Mouse (Mus musculus): ENCODE measurements around the gene Itga9. TPM values are rescaled to one million over a fixed set of nuclear protein-coding genes. Genes with fewer than 3 reads are reported as not detected.

The Itga9 gene
- polyA plus RNA-seq, 1 experiment: 6.2 TPM

- H3K27me3 ChIP-seq (ENCODE audit: control insufficient read depth, insufficient read depth, low read length): no peaks in the 10 kb centered on the region
- H3K4me3 ChIP-seq (ENCODE audit: control insufficient read depth, low read depth, low read length): peak overlapping the region; percentile 72
- no peak overlapping the region for H3K27ac ChIP-seq (ENCODE audit: control insufficient read depth, insufficient read depth, low read depth, low read length)
- no peak for TF ChIP-seq CTCF (IDR thresholded peaks at IDR 0.05; ENCODE audit: control insufficient read depth, insufficient read depth, insufficient replicate concordance, low read depth, low read length)
- no peak for TF ChIP-seq POLR2A (IDR thresholded peaks at IDR 0.05; ENCODE audit: control insufficient read depth, low read depth, low read length)
- no peaks in the 10 kb centered on the region for H3K36me3 ChIP-seq (ENCODE audit: control insufficient read depth, insufficient read depth, low read length)
- H3K4me1 ChIP-seq (ENCODE audit: control insufficient read depth, insufficient read depth, low read length): peaks cover 14% of the 10 kb centered on the region
These were observed 315.4 kb downstream of the Itga9 start for GRCm38 (mm10) chr9:118921926-118922325.

DNA sequence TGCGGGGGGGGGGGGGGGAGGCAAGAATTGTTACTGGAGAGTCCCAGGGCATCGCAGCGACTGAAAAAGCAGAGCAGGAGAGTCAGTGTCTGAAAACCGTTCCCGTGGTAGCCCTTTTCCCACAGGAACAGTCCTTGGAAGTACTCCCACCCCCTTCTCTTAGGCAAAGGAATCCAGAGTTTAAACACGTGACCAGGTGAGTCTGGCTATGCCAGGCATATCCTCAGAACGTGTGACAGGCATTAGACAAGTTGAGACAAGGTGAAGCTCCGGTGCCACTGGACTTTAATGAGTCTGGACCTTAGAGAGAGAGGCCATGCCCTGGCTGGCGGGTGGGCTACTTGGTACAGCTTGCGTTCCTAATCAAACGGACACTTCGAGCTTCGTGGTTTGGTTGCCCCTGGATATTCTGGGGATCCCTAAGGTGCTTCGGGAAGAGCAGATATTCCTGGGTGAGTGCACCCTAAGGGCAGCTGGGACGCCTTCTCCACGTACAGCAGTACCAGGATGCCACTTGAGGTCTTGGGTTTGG is 318.1 kb downstream of the Itga9 start:
- TF ChIP-seq POLR2A (IDR thresholded peaks at IDR 0.05; ENCODE audit: control insufficient read depth, low read depth, low read length) (no peak), CTCF (IDR thresholded peaks at IDR 0.05; ENCODE audit: control insufficient read depth, insufficient read depth, insufficient replicate concordance, low read depth, low read length) (no peak)
- no peaks in the 10 kb centered on the region for H3K36me3 ChIP-seq (ENCODE audit: control insufficient read depth, insufficient read depth, low read length)
- peak overlapping the region; percentile 88 for H3K4me3 ChIP-seq (ENCODE audit: control insufficient read depth, low read depth, low read length)
- H3K4me1 ChIP-seq (ENCODE audit: control insufficient read depth, insufficient read depth, low read length): peaks cover 17% of the 10 kb centered on the region
- peak overlapping the region; percentile 37; the same call in 1 of the 2 replicates for H3K27ac ChIP-seq (ENCODE audit: control insufficient read depth, insufficient read depth, low read depth, low read length)
- H3K27me3 ChIP-seq (ENCODE audit: control insufficient read depth, insufficient read depth, low read length): no peaks in the 10 kb centered on the region

GRCm38 (mm10) chr9:118925286-118926110 is 319.0 kb downstream of the Itga9 start:
- TF ChIP-seq CTCF (IDR thresholded peaks at IDR 0.05; ENCODE audit: control insufficient read depth, insufficient read depth, insufficient replicate concordance, low read depth, low read length) (no peak), POLR2A (IDR thresholded peaks at IDR 0.05; ENCODE audit: control insufficient read depth, low read depth, low read length) (peak; percentile 42; the same call in 1 of the 2 replicates)
- Histone ChIP-seq H3K36me3 (ENCODE audit: control insufficient read depth, insufficient read depth, low read length) (no peaks in the 10 kb centered on the region), H3K4me3 (ENCODE audit: control insufficient read depth, low read depth, low read length) (peak overlapping the region; percentile 88), H3K4me1 (ENCODE audit: control insufficient read depth, insufficient read depth, low read length) (peaks cover 17% of the 10 kb centered on the region), H3K27ac (ENCODE audit: control insufficient read depth, insufficient read depth, low read depth, low read length) (peak overlapping the region; percentile 76), H3K27me3 (ENCODE audit: control insufficient read depth, insufficient read depth, low read length) (no peaks in the 10 kb centered on the region)

DNA sequence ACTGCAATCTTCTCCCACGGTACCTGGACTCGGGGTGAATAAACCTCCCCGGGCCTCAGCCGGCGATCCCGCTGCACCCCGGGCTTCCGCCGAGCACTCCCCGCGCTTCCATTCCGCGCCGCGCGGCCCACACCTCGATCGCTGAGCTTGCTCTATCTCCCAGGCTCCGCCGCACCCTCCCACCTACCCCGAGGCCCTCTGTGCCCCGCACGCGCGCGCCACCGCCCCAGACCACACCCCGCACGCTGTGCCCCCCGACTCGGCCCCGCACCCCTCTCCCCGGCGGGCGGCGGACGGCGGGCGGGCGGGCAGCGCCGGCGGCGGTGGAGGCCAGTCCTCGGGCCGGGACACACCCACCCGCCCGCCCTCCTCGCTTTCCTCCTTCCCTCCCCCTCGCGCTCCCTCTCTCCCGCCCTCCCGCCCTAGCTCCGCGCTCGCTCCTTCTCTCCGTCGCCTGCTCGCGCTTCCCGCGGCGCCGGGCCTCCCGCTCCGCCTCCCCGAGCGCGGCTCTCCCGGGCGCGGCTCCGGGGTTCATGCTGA is 319.7 kb downstream of the Itga9 start, which contains the start of gene Ctdspl:
Ctdspl (plus strand) TSS at position 343 of the 540 bp plus-strand sequence.
- TF ChIP-seq POLR2A (IDR thresholded peaks at IDR 0.05; ENCODE audit: control insufficient read depth, low read depth, low read length) (no peak; the same call in 1 of the 2 replicates), CTCF (IDR thresholded peaks at IDR 0.05; ENCODE audit: control insufficient read depth, insufficient read depth, insufficient replicate concordance, low read depth, low read length) (no peak)
- no peaks in the 10 kb centered on the region for H3K36me3 ChIP-seq (ENCODE audit: control insufficient read depth, insufficient read depth, low read length)
- H3K4me1 ChIP-seq (ENCODE audit: control insufficient read depth, insufficient read depth, low read length): peaks cover 17% of the 10 kb centered on the region
- H3K27ac ChIP-seq (ENCODE audit: control insufficient read depth, insufficient read depth, low read depth, low read length): peak within 1 kb of the TSS; percentile 76
- no peaks in the 10 kb centered on the region for H3K27me3 ChIP-seq (ENCODE audit: control insufficient read depth, insufficient read depth, low read length)
- H3K4me3 ChIP-seq (ENCODE audit: control insufficient read depth, low read depth, low read length): peak within 1 kb of the TSS; percentile 88

DNA sequence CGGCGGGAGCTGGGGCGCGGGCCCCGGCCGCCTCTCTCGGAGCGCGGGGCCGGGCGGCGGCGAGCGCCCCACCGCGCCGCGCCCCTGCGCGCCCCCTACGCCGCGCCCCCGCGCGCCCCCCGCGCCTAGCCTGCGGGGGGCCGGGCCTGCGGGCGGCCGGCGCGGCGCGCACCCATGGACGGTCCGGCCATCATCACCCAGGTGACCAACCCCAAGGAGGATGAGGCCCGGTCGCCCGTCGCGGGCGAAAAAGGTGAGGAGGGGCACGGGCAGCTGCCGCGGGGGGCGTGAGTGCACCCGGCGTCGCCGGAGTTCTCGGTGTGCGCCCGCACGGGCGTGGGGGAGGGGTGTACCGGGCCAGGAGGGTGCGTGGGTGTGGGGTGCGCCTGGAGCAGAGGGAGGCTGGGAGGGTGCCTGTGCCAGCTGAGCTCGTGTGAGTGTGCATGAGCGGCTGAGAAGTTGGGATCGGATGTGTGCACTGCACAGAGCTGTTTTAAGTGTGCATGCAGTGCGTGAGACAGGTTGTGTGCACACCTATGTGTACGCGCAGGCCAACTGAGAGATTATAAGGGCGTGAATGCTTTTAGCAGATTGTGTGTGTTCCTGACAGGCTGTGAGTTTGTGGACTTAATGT is 320.3 kb downstream of the Itga9 start:
- no peak for TF ChIP-seq CTCF (IDR thresholded peaks at IDR 0.05; ENCODE audit: control insufficient read depth, insufficient read depth, insufficient replicate concordance, low read depth, low read length)
- TF ChIP-seq POLR2A (IDR thresholded peaks at IDR 0.05; ENCODE audit: control insufficient read depth, low read depth, low read length): no peak
- H3K4me3 ChIP-seq (ENCODE audit: control insufficient read depth, low read depth, low read length): peak overlapping the region; percentile 87
- H3K27me3 ChIP-seq (ENCODE audit: control insufficient read depth, insufficient read depth, low read length): no peaks in the 10 kb centered on the region
- H3K36me3 ChIP-seq (ENCODE audit: control insufficient read depth, insufficient read depth, low read length): no peaks in the 10 kb centered on the region
- H3K4me1 ChIP-seq (ENCODE audit: control insufficient read depth, insufficient read depth, low read length): peaks cover 17% of the 10 kb centered on the region
- H3K27ac ChIP-seq (ENCODE audit: control insufficient read depth, insufficient read depth, low read depth, low read length): peak overlapping the region; percentile 71

- TF ChIP-seq CTCF (IDR thresholded peaks at IDR 0.05; ENCODE audit: control insufficient read depth, insufficient read depth, insufficient replicate concordance, low read depth, low read length) (no peak), POLR2A (IDR thresholded peaks at IDR 0.05; ENCODE audit: control insufficient read depth, low read depth, low read length) (no peak)
- peak overlapping the region; percentile 71 for H3K27ac ChIP-seq (ENCODE audit: control insufficient read depth, insufficient read depth, low read depth, low read length)
- no peaks in the 10 kb centered on the region for H3K36me3 ChIP-seq (ENCODE audit: control insufficient read depth, insufficient read depth, low read length)
- H3K4me3 ChIP-seq (ENCODE audit: control insufficient read depth, low read depth, low read length): peak overlapping the region; percentile 87
- peaks cover 17% of the 10 kb centered on the region for H3K4me1 ChIP-seq (ENCODE audit: control insufficient read depth, insufficient read depth, low read length)
- H3K27me3 ChIP-seq (ENCODE audit: control insufficient read depth, insufficient read depth, low read length): no peaks in the 10 kb centered on the region
These were observed 321.0 kb downstream of the Itga9 start for GRCm38 (mm10) chr9:118927501-118927900.

- Histone ChIP-seq H3K4me3 (ENCODE audit: control insufficient read depth, low read depth, low read length) (no peak overlapping the region), H3K27me3 (ENCODE audit: control insufficient read depth, insufficient read depth, low read length) (no peaks in the 10 kb centered on the region), H3K27ac (ENCODE audit: control insufficient read depth, insufficient read depth, low read depth, low read length) (peak overlapping the region; percentile 32), H3K36me3 (ENCODE audit: control insufficient read depth, insufficient read depth, low read length) (no peaks in the 10 kb centered on the region), H3K4me1 (ENCODE audit: control insufficient read depth, insufficient read depth, low read length) (peaks cover 17% of the 10 kb centered on the region)
- no peak for TF ChIP-seq CTCF (IDR thresholded peaks at IDR 0.05; ENCODE audit: control insufficient read depth, insufficient read depth, insufficient replicate concordance, low read depth, low read length)
- TF ChIP-seq POLR2A (IDR thresholded peaks at IDR 0.05; ENCODE audit: control insufficient read depth, low read depth, low read length): no peak
These were observed 321.5 kb downstream of the Itga9 start for GRCm38 (mm10) chr9:118928007-118928406.
